Mouse (Mus musculus): ENCODE results near the gene Tuba1c.

- no peak for TF ChIP-seq KAT2A (IDR thresholded peaks at IDR 0.05; ENCODE audit: insufficient replicate concordance, low read length)
- no peak for TF ChIP-seq POLR2A (IDR thresholded peaks at IDR 0.05; ENCODE audit: low read depth, low read length)
- TF ChIP-seq ZC3H11A (IDR thresholded peaks at IDR 0.05; ENCODE audit: low read depth, low read length): no peak
- no peak for TF ChIP-seq ZNF384 (IDR thresholded peaks at IDR 0.05; ENCODE audit: low read depth, low read length)
- TF ChIP-seq HCFC1 (IDR thresholded peaks at IDR 0.05; ENCODE audit: low read depth, low read length): no peak
- TF ChIP-seq ETS1 (conservative IDR thresholded peaks at IDR 0.05; ENCODE audit: low read depth, low read length): no peak
- TF ChIP-seq MEF2A (IDR thresholded peaks at IDR 0.05; ENCODE audit: borderline replicate concordance, low read depth, low read length): no peak
- no peak for TF ChIP-seq CTCF (conservative IDR thresholded peaks at IDR 0.05 in 1 of 2, IDR thresholded peaks at IDR 0.05 in 1 of 2; ENCODE audit: low read depth in 2 of 2, low read length in 2 of 2)
- TF ChIP-seq MAFK (IDR thresholded peaks at IDR 0.05; ENCODE audit: insufficient replicate concordance, low read length): no peak
- TF ChIP-seq EP300 (IDR thresholded peaks at IDR 0.05; ENCODE audit: low read length): no peak
- no peak for TF ChIP-seq IRF4 (IDR thresholded peaks at IDR 0.05; ENCODE audit: low read depth, low read length)
- no peak for TF ChIP-seq JUND (conservative IDR thresholded peaks at IDR 0.05; ENCODE audit: low read depth, low read length)
These were observed 1.6 kb downstream of the Tuba1c start for GRCm38 (mm10) chr15:99031388-99031675.

All from CH12.LX (cell line).